Mouse (Mus musculus) adrenal gland, postnatal 4 days (tissue): ENCODE data around the gene Pnkp. TPM values are rescaled to one million over a fixed set of nuclear protein-coding genes. Genes with fewer than 3 reads are reported as not detected.

Experiments used
- DNase-seq, 2 experiments: peaks; one replicate each; pipeline ENCODE4 v3.0.0; 2021 to 2022; ENCODE audit warnings: low spot score in 2 of 2, mixed read lengths in 2 of 2
- microRNA-seq: library from miRNA; unstranded; fragments of <30 nt; microRNA quantifications from one replicate; pipeline ENCODE4 v1.2.0, GENCODE M21; 2021
- total RNA-seq, 2 experiments: library from RNA; stranded (reverse); gene quantifications; 2 replicates each; pipeline ENCODE4 v1.2.3; 2021

Gene Pnkp
- total RNA-seq, 2 experiments from 2014 or later = 50.8 to 54.6 TPM

GRCm38 (mm10) chr7:44896499-44896898, 39.6 kb downstream of the Pnkp start:
- DNase-seq = no peak

GRCm38 (mm10) chr7:44898607-44899006, 41.7 kb downstream of the Pnkp start:
- no peak for DNase-seq

GRCm38 (mm10) chr7:44900632-44901031, 43.7 kb downstream of the Pnkp start:
- DNase-seq = no peak

- no peak for DNase-seq
These were observed 44.3 kb downstream of the Pnkp start for GRCm38 (mm10) chr7:44901230-44901722.

GRCm38 (mm10) chr7:44905430-44905829, 48.5 kb downstream of the Pnkp start:
- no peak for DNase-seq

DNA sequence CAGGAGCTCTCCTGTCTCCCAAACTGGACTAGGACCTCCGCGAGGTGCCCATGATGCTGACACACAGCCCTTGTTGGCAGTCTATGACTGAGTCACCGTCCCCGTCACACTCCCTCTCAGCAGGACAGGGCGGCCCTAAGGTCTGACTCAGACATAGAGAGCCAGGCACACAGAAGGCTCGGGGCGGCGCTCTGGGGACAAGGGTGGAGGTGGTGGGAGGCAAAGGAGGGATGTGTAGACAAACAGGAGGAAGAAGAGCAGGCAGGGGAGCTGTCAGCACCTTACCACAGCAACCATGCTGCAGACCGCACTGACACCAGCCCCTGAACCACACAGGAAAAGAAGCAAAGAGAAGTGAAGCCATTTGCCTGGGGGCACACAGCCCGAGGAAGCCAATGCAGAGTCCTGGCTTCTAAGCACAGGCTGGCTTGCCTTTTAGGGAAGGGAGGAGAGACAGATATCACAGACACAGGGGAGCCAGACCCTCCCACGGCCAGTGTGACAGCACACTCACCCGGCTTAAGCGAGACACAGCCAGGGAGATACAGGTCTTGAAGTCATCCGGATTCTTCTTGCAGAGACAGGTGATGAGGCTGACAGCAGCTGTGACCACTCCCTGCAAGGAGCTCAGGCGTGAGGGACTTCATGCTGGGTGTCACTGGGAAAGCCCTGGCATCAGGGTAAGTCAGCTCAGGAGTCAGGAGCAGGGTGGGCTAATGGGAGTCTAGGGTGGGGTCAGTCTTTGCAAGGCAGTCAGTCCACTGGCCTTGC, 52.0 kb downstream of the Pnkp start:
- no peak for DNase-seq

Small RNA genes within 50 kb of the gene (microRNA-seq; reads per million reads assigned to microRNA genes)
- not detected for gene Mir707

Other genes starting within 250 kb of the Pnkp start
- 1 to 10 TPM; 7.0 to 8.2 TPM for gene Myh14, start 186.3 kb upstream of the Pnkp start, total RNA-seq
- gene Izumo2, start 148.4 kb upstream of the Pnkp start, total RNA-seq = not detected
- gene Vrk3, start 108.7 kb upstream of the Pnkp start, total RNA-seq = 10 to 100 TPM; 42.8 to 43.4 TPM
- gene Zfp473, start 106.1 kb upstream of the Pnkp start, total RNA-seq = 1 to 10 TPM; 1.1 to 1.3 TPM
- gene Nup62, start 41.1 kb upstream of the Pnkp start, total RNA-seq = 10 to 100 TPM; 60.1 to 65.5 TPM
- gene Il4i1, start 40.8 kb upstream of the Pnkp start, total RNA-seq = 1 to 10 TPM; 1.1 to 1.8 TPM
- 100 to 1,000 TPM in 1 of 2 experiments, 10 to 100 TPM in 1; 59.8 to 104 TPM for gene Atf5, start 40.5 kb upstream of the Pnkp start, total RNA-seq
- gene Akt1s1, start 8.1 kb upstream of the Pnkp start, total RNA-seq = 100 to 1,000 TPM; 119 to 134 TPM
- gene Tbc1d17, start 8.1 kb upstream of the Pnkp start, total RNA-seq = 10 to 100 TPM; 87.9 to 92.0 TPM
- gene Ptov1, start 12.6 kb downstream of the Pnkp start, total RNA-seq = 100 to 1,000 TPM; 385 to 394 TPM
- gene Med25, start 35.6 kb downstream of the Pnkp start, total RNA-seq = 100 to 1,000 TPM; 117 to 121 TPM
- 10 to 100 TPM; 24.6 to 26.7 TPM for gene Fuz, start 38.9 kb downstream of the Pnkp start, total RNA-seq
- 100 to 1,000 TPM in 1 of 2 experiments, 10 to 100 TPM in 1; 99.9 to 107 TPM for gene Ap2a1, start 72.4 kb downstream of the Pnkp start, total RNA-seq
- gene Tsks, start 86.1 kb downstream of the Pnkp start, total RNA-seq = under 1 TPM in 1 of 2 experiments, not detected in 1; 0.39 TPM
- gene Cpt1c, start 117.7 kb downstream of the Pnkp start, total RNA-seq = 10 to 100 TPM; 28.0 to 31.1 TPM
- 100 to 1,000 TPM; 380 to 390 TPM for gene Prmt1, start 129.4 kb downstream of the Pnkp start, total RNA-seq
- 100 to 1,000 TPM; 106 to 111 TPM for gene Irf3, start 140.5 kb downstream of the Pnkp start, total RNA-seq
- 10 to 100 TPM; 23.8 to 28.5 TPM for gene Bcl2l12, start 141.6 kb downstream of the Pnkp start, total RNA-seq
- gene Scaf1, start 159.2 kb downstream of the Pnkp start, total RNA-seq = 100 to 1,000 TPM; 114 TPM
- 10 to 100 TPM; 58.9 to 59.7 TPM for gene Rras, start 160.8 kb downstream of the Pnkp start, total RNA-seq
- gene Prr12, start 195.7 kb downstream of the Pnkp start, total RNA-seq = 10 to 100 TPM; 76.4 to 85.1 TPM
- gene Nosip, start 205.3 kb downstream of the Pnkp start, total RNA-seq = 10 to 100 TPM; 61.1 to 71.2 TPM
- gene Prrg2, start 205.5 kb downstream of the Pnkp start, total RNA-seq = 10 to 100 TPM; 17.9 to 18.6 TPM
- 10 to 100 TPM; 77.0 to 81.8 TPM for gene Rcn3, start 235.1 kb downstream of the Pnkp start, total RNA-seq
- gene Fcgrt, start 246.7 kb downstream of the Pnkp start, total RNA-seq = 100 to 1,000 TPM in 1 of 2 experiments, 10 to 100 TPM in 1; 98.0 to 104 TPM